Comparison of ENCODE assay signal across 8 mouse cellular contexts in genomic region chr2:121450093-121450492, GRCm38 (mm10). TPM values are rescaled to one million over a fixed set of nuclear protein-coding genes. Genes with fewer than 3 reads are reported as not detected.
A peak's percentile ranks its signal among the peaks of the same experiment; 100 is the strongest.
DNase-seq lines count a peak whose midpoint lies in the region; ATAC-seq and TF ChIP-seq lines count a peak whose summit lies in the region.

No protein-coding gene starts in this region.

- no peak for TF ChIP-seq CTCF in MEL (IDR thresholded peaks at IDR 0.05 in 2 of 3, conservative IDR thresholded peaks at IDR 0.05 in 1 of 3; ENCODE audit: control insufficient read depth in 1 of 3, insufficient read depth in 1 of 3, low read depth in 2 of 3, low read length in 3 of 3, poor library complexity in 1 of 3, severe bottlenecking in 1 of 3)

- DNase-seq in adrenal gland, adult 8-10 months = peak; percentile 31
- DNase-seq in adrenal gland, adult 18-20 months (ENCODE audit: low spot score in 2 of 2) = no peak
- peak; percentile 43 for DNase-seq in MEL (ENCODE audit: low read depth, low spot score)
- peak; percentile 31 for DNase-seq in heart, adult 8-10 months (ENCODE audit: low spot score)
- no peak for DNase-seq in ovary, postnatal 36 days (ENCODE audit: low spot score)
- no peak for DNase-seq in frontal cortex, postnatal 25 days (ENCODE audit: low spot score in 2 of 2)

- H3K9ac ChIP-seq in MEL (ENCODE audit: control insufficient read depth, low read depth, low read length, poor library complexity, severe bottlenecking) = peak overlapping the region; percentile 84
- peak overlapping the region; percentile 95 for H3K9ac ChIP-seq in limb, embryonic 12.5 days (replicated peaks)
- peak overlapping the region; percentile 92 for H3K9ac ChIP-seq in midbrain, embryonic 12.5 days (replicated peaks)

- peaks cover 18 to 30% of the 10 kb centered on the region in 2 experiments for H3K4me1 ChIP-seq in MEL (ENCODE audit: control insufficient read depth in 1 of 2, insufficient read depth in 2 of 2, low read length in 2 of 2)
- H3K4me1 ChIP-seq in limb, embryonic 12.5 days (replicated peaks) = peaks cover 18% of the 10 kb centered on the region
- peaks cover 25% of the 10 kb centered on the region for H3K4me1 ChIP-seq in midbrain, embryonic 12.5 days

- TF ChIP-seq RAD21 in MEL (IDR thresholded peaks at IDR 0.05; ENCODE audit: low read depth, low read length) = no peak

- peak overlapping the region; percentile 11; the same call in 1 of the 2 replicates for H3K27ac ChIP-seq in MEL (ENCODE audit: control insufficient read depth, low read depth, low read length)
- H3K27ac ChIP-seq in limb, embryonic 12.5 days = peak overlapping the region; percentile 96
- H3K27ac ChIP-seq in midbrain, embryonic 12.5 days (replicated peaks) = peak overlapping the region; percentile 95

- WGBS in limb, embryonic 12.5 days = 2% methylated on average over 7 of the region's 7 CpGs
- WGBS in midbrain, embryonic 12.5 days = 3% methylated on average over 7 of the region's 7 CpGs

- TF ChIP-seq EP300 in MEL (IDR thresholded peaks at IDR 0.05; ENCODE audit: low read depth in 1 of 2, low read length in 2 of 2) = no peak

- H3K4me2 ChIP-seq in limb, embryonic 12.5 days = peak overlapping the region; percentile 90
- peak overlapping the region; percentile 96 for H3K4me2 ChIP-seq in midbrain, embryonic 12.5 days (replicated peaks)

- peaks cover 0 to 27% of the 10 kb centered on the region in 2 experiments; a peak in 2 of 4 replicates for H3K36me3 ChIP-seq in MEL (ENCODE audit: control insufficient read depth in 1 of 2, insufficient read depth in 2 of 2, low read length in 2 of 2)
- peaks cover 32% of the 10 kb centered on the region for H3K36me3 ChIP-seq in limb, embryonic 12.5 days
- H3K36me3 ChIP-seq in midbrain, embryonic 12.5 days = peaks cover 34% of the 10 kb centered on the region

- no peaks in the 10 kb centered on the region for H3K27me3 ChIP-seq in MEL (ENCODE audit: control insufficient read depth in 1 of 2, insufficient read depth in 2 of 2, low read length in 2 of 2)
- no peaks in the 10 kb centered on the region for H3K27me3 ChIP-seq in limb, embryonic 12.5 days
- H3K27me3 ChIP-seq in midbrain, embryonic 12.5 days = no peaks in the 10 kb centered on the region

- ATAC-seq in limb, embryonic 12.5 days (ENCODE audit: insufficient number of reproducible peaks, insufficient read depth, low FRiP score, low TSS enrichment, low read depth) = no peak
- no peak for ATAC-seq in midbrain, embryonic 12.5 days (ENCODE audit: low FRiP score, low read depth)

- H3K4me3 ChIP-seq in MEL (ENCODE audit: control insufficient read depth in 1 of 2, insufficient read depth in 1 of 2, low read depth in 2 of 2, low read length in 2 of 2) = peak overlapping the region; percentile 82 to 89
- peak overlapping the region; percentile 98 for H3K4me3 ChIP-seq in limb, embryonic 12.5 days (replicated peaks)
- peak overlapping the region; percentile 97 for H3K4me3 ChIP-seq in midbrain, embryonic 12.5 days

- no peaks in the 10 kb centered on the region for H3K9me3 ChIP-seq in MEL (replicated peaks; ENCODE audit: insufficient read depth, low read length)
- no peaks in the 10 kb centered on the region for H3K9me3 ChIP-seq in limb, embryonic 12.5 days
- no peaks in the 10 kb centered on the region for H3K9me3 ChIP-seq in midbrain, embryonic 12.5 days

- no peak for TF ChIP-seq POLR2A in MEL (IDR thresholded peaks at IDR 0.05; ENCODE audit: control insufficient read depth in 1 of 2, insufficient read depth in 1 of 2, low read depth in 1 of 2, low read length in 2 of 2, poor library complexity in 1 of 2)

- peaks cover 19% of the 10 kb centered on the region for H3K79me2 ChIP-seq in MEL (ENCODE audit: control insufficient read depth, insufficient read depth, low read length, poor library complexity)

TF ChIP-seq in MEL, 35 proteins besides CTCF, POLR2A, EP300 and RAD21:
- TF ChIP-seq MEF2A (IDR thresholded peaks at IDR 0.05; ENCODE audit: extremely low read depth, insufficient replicate concordance, low read depth, low read length, poor library complexity, severe bottlenecking) (no peak), MYC (IDR thresholded peaks at IDR 0.05; ENCODE audit: low read depth, low read length) (no peak), CHD1 (IDR thresholded peaks at IDR 0.05; ENCODE audit: low read depth, low read length) (no peak), SIN3A (IDR thresholded peaks at IDR 0.05; ENCODE audit: low read length) (peak; percentile 13; the same call in 1 of the 2 replicates), RCOR1 (IDR thresholded peaks at IDR 0.05; ENCODE audit: low read depth, low read length) (no peak), CHD2 (IDR thresholded peaks at IDR 0.05; ENCODE audit: low read length) (no peak), MXI1 (IDR thresholded peaks at IDR 0.05; ENCODE audit: low read depth, low read length) (no peak), MAZ (IDR thresholded peaks at IDR 0.05; ENCODE audit: low read depth, low read length) (no peak), E2F4 (IDR thresholded peaks at IDR 0.05; ENCODE audit: borderline replicate concordance, low read depth, low read length) (no peak)
TF ChIP-seq in MEL: peak in this region for 1.

RNA-seq across cellular contexts. Expression of gene Serf2, which starts 1.1 kb away (rescaled TPM):
- total RNA-seq in adrenal gland, adult 8-10 months (2022) = 100 to 1,000 TPM; 249 to 360 (median 257) TPM
- total RNA-seq in adrenal gland, adult 18-20 months (2021) = 100 to 1,000 TPM; 363 to 372 TPM
- 352 and 370 TPM in 2 replicates for total RNA-seq in MEL (2012; rRNA removed)
- 100 to 1,000 TPM in 1 of 2 experiments, not detected in 1; 469 TPM for polyA plus RNA-seq in MEL (2012; ENCODE audit: insufficient read depth in 1 of 2, insufficient read length in 2 of 2, low read depth in 1 of 2, low replicate concordance in 2 of 2, missing spikeins in 1 of 2)
- total RNA-seq in heart, adult 8-10 months (2022) = 100 to 1,000 TPM; 360 to 469 (median 411) TPM
- 521 and 544 TPM in 2 replicates for polyA plus RNA-seq in limb, embryonic 12.5 days (2016; fragmentation: Nextera tagmentation; extraction: Ambion mirVana)
- polyA plus RNA-seq in midbrain, embryonic 12.5 days (2016; fragmentation: Nextera tagmentation; extraction: Ambion mirVana) = 456 and 461 TPM in 2 replicates

RNA-seq across cellular contexts. Expression of gene Hypk, which starts 3.0 kb away (rescaled TPM):
- total RNA-seq in adrenal gland, adult 8-10 months (2022) = 10 to 100 TPM; 14.2 to 53.3 (median 35.7) TPM
- total RNA-seq in adrenal gland, adult 18-20 months (2021) = 10 to 100 TPM; 20.9 to 43.7 TPM
- 8.5 and 17.6 TPM in 2 replicates for total RNA-seq in MEL (2012; rRNA removed)
- polyA plus RNA-seq in MEL (2012; ENCODE audit: insufficient read depth in 1 of 2, insufficient read length in 2 of 2, low read depth in 1 of 2, low replicate concordance in 2 of 2, missing spikeins in 1 of 2) = 10 to 100 TPM in 1 of 2 experiments, not detected in 1; 79.7 TPM
- 10 to 100 TPM; 18.2 to 25.0 (median 22.6) TPM for total RNA-seq in heart, adult 8-10 months (2022)
- 150 and 153 TPM in 2 replicates for polyA plus RNA-seq in limb, embryonic 12.5 days (2016; fragmentation: Nextera tagmentation; extraction: Ambion mirVana)
- polyA plus RNA-seq in midbrain, embryonic 12.5 days (2016; fragmentation: Nextera tagmentation; extraction: Ambion mirVana) = 108 and 127 TPM in 2 replicates

RNA-seq across cellular contexts. Expression of gene Ell3, which starts 6.0 kb away (rescaled TPM):
- total RNA-seq in adrenal gland, adult 8-10 months (2022) = under 1 TPM in 3 of 4 experiments, not detected in 1; 0.24 to 0.74 (median 0.62) TPM
- total RNA-seq in adrenal gland, adult 18-20 months (2021) = under 1 TPM; 0.17 to 0.35 TPM
- not detected in 2 replicates for total RNA-seq in MEL (2012; rRNA removed)
- not detected for polyA plus RNA-seq in MEL (2012; ENCODE audit: insufficient read depth in 1 of 2, insufficient read length in 2 of 2, low read depth in 1 of 2, low replicate concordance in 2 of 2, missing spikeins in 1 of 2)
- total RNA-seq in heart, adult 8-10 months (2022) = under 1 TPM in 1 of 4 experiments, not detected in 3; 0.34 TPM
- 10.8 and 13.5 TPM in 2 replicates for polyA plus RNA-seq in limb, embryonic 12.5 days (2016; fragmentation: Nextera tagmentation; extraction: Ambion mirVana)
- polyA plus RNA-seq in midbrain, embryonic 12.5 days (2016; fragmentation: Nextera tagmentation; extraction: Ambion mirVana) = 1.7 and 2.3 TPM in 2 replicates

RNA-seq across cellular contexts. Expression of gene Serinc4, which starts 6.5 kb away (rescaled TPM):
- under 1 TPM; 0.20 to 0.75 (median 0.28) TPM for total RNA-seq in adrenal gland, adult 8-10 months (2022)
- under 1 TPM in 1 of 2 experiments, not detected in 1; 0.19 TPM for total RNA-seq in adrenal gland, adult 18-20 months (2021)
- 0.75 and 1.2 TPM in 2 replicates for total RNA-seq in MEL (2012; rRNA removed)
- polyA plus RNA-seq in MEL (2012; ENCODE audit: insufficient read depth in 1 of 2, insufficient read length in 2 of 2, low read depth in 1 of 2, low replicate concordance in 2 of 2, missing spikeins in 1 of 2) = under 1 TPM in 1 of 2 experiments, not detected in 1; 0.38 TPM
- under 1 TPM in 2 of 4 experiments, not detected in 2; 0.13 to 0.17 TPM for total RNA-seq in heart, adult 8-10 months (2022)
- 0.14 TPM in 1 of 2 replicates, not detected in the other for polyA plus RNA-seq in limb, embryonic 12.5 days (2016; fragmentation: Nextera tagmentation; extraction: Ambion mirVana)
- polyA plus RNA-seq in midbrain, embryonic 12.5 days (2016; fragmentation: Nextera tagmentation; extraction: Ambion mirVana) = 0.85 and 1.2 TPM in 2 replicates

RNA-seq across cellular contexts. Expression of gene Mfap1b, which starts 23.8 kb away (rescaled TPM):
- total RNA-seq in adrenal gland, adult 8-10 months (2022) = 10 to 100 TPM; 38.2 to 44.8 (median 40.2) TPM
- total RNA-seq in adrenal gland, adult 18-20 months (2021) = 10 to 100 TPM; 39.8 to 45.1 TPM
- total RNA-seq in MEL (2012; rRNA removed) = 17.2 and 20.3 TPM in 2 replicates
- polyA plus RNA-seq in MEL (2012; ENCODE audit: insufficient read depth in 1 of 2, insufficient read length in 2 of 2, low read depth in 1 of 2, low replicate concordance in 2 of 2, missing spikeins in 1 of 2) = 10 to 100 TPM in 1 of 2 experiments, not detected in 1; 19.1 TPM
- total RNA-seq in heart, adult 8-10 months (2022) = 10 to 100 TPM; 28.3 to 37.4 (median 32.5) TPM
- polyA plus RNA-seq in limb, embryonic 12.5 days (2016; fragmentation: Nextera tagmentation; extraction: Ambion mirVana) = 66.1 and 67.7 TPM in 2 replicates
- polyA plus RNA-seq in midbrain, embryonic 12.5 days (2016; fragmentation: Nextera tagmentation; extraction: Ambion mirVana) = 66.4 and 70.8 TPM in 2 replicates

Comparison
In these comparisons a context has a peak if more than half of its experiments do, and no peak if none do; other contexts are left out.
1. DNase-seq: peak in adrenal gland, adult 8-10 months (single experiment), MEL (single experiment) and heart, adult 8-10 months (single experiment); none in adrenal gland, adult 18-20 months (0 of 2), ovary, postnatal 36 days (single experiment) and frontal cortex, postnatal 25 days (0 of 2).
2. H3K27ac ChIP-seq: peak in every context shown above with its lines; median percentile 96 in limb, embryonic 12.5 days; 95 in midbrain, embryonic 12.5 days; 11 in MEL.
3. Peak in every context shown above with its lines, with median percentiles within 50 percentile points of each other: H3K4me3 ChIP-seq and H3K9ac ChIP-seq.